Mouse (Mus musculus) lung, postnatal 10 days (tissue): Measurements from ENCODE around the gene Itfg2.

Experiments
- DNase-seq: peaks from one replicate; pipeline ENCODE4 v3.0.0; 2021

Itfg2 gene

DNA sequence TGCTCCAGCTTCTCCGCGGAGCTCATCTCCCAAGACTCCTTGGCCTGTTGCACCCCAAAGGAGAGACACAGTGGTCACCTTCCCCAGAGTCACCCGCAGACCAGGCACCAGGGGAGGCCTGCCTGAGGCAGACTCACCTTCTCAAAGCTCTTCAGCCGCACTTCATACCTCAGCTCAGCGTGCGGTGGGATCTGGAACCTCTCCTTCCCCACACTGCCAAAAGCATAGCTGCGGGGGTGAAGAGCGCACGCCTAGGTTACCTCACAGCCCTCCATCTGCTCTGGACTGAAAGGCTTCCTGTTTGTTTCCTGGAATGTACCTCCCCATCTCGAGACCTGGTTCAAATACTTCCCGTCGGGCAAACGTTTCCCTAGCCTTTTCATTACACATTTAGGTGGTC is 8.8 kb upstream of the Itfg2 start:
- DNase-seq = no peak

- DNase-seq = no peak
Observed at GRCm38 (mm10) chr6:128432356-128432915, 7.7 kb upstream of the Itfg2 start.

DNA sequence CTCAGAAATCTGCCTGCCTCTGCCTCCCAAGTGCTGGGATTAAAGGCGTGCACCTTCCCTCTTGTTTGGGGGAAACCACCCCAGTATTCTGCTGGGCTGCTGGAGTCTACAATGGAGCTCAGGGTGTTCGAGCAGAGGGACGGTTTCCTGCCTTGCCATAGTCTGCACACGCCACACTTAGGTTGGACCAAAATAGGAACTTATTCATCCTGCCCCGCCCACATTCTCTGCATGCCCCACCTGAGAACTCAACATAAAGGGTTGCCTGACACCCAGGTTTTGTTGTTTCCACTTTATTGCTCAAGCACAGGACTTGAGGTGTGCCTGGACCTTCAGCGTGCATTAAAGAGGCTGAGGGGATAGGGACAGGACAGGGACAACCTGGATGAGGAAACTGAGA is 5.1 kb upstream of the Itfg2 start:
- DNase-seq = no peak

GRCm38 (mm10) chr6:128429300-128429699 is 4.6 kb upstream of the Itfg2 start:
- DNase-seq = no peak

DNA sequence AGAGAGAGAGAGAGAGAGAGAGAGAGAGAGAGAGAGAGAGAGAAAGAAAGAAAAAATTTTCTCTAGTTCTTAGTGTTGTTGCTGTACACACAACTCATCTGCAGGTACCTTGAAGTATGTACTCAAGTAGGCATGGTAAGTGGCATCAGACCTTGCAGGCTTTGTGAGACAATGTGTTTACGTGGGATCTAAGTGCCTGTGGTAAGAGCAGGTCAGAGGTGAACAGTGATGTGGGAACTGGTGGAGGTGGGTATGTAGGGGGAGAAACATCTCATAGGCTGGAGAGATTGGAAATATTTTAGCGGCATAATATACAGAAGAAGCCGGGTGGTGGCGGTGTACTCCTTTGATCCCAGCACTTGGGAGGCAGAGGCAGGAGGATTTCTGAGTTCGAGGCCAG is 2.8 kb upstream of the Itfg2 start:
- DNase-seq = no peak

GRCm38 (mm10) chr6:128425046-128425445 is 315 bp upstream of the Itfg2 start:
- no peak for DNase-seq

DNA sequence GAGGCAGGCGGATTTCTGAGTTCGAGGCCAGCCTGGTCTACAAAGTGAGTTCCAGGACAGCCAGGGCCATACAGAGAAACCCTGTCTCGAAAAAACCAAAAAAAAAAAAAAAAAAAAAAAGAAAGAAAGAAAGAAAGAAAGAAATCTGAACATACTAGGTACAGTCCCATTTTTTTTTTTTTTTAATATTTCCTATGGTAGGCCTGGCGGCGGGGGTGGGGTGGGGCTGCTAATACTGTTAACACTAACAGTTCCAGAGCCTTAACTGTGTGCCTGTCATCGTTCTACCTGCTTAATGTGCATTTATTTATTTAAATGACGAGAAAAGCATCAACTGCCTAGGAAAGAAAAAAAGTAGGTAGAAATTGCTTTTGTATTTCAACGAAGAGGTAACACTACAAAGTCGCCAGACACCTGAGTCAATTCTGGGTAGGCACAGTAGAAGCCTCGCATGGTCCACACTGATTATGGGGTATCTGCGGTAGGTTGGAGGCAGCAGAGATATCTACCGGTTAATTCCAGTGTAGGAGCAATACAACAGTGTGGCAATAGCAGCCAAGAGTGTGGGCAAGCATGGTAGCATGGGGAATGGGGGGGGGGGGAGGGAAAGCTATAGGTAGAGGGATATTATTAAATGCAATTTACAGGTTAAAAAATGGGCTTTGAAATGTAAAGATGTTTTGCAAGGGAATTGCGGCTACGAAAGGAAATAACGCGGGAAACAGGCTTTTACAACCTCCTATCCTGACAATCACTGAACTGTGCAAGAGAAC is 1.0 kb downstream of the Itfg2 start:
- no peak for DNase-seq

- DNase-seq = no peak
Observed at GRCm38 (mm10) chr6:128421480-128421879, 3.3 kb downstream of the Itfg2 start.

DNA sequence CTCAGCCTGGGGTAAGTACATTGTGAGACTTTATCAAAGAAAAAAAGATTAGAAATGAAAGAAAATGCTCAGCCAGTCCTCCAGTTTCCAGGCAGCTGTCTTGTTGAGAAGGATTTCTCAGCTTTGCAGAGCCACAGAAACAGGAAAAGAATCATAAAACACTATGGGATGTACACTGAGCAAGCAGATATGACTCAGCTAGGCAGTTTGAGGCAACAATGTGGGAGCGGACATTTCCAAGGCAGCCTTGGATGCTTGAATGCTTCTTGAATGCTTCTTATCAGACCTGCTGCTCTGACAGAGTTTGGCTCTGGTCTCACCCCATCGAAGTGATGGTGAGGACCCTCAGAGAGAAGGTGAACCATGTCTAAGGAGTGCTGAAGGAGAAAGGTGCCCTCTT is 3.7 kb downstream of the Itfg2 start:
- DNase-seq = no peak

- DNase-seq = no peak
Observed at GRCm38 (mm10) chr6:128418076-128418475, 6.7 kb downstream of the Itfg2 start.

GRCm38 (mm10) chr6:128416169-128416568 is 8.6 kb downstream of the Itfg2 start:
- DNase-seq = no peak

GRCm38 (mm10) chr6:128411115-128411514 is 13.6 kb downstream of the Itfg2 start:
- DNase-seq = peak; percentile 78

- no peak for DNase-seq
Observed at GRCm38 (mm10) chr6:128410305-128410704, 14.4 kb downstream of the Itfg2 start.

GRCm38 (mm10) chr6:128408544-128409125 is 16.1 kb downstream of the Itfg2 start:
- no peak for DNase-seq

DNA sequence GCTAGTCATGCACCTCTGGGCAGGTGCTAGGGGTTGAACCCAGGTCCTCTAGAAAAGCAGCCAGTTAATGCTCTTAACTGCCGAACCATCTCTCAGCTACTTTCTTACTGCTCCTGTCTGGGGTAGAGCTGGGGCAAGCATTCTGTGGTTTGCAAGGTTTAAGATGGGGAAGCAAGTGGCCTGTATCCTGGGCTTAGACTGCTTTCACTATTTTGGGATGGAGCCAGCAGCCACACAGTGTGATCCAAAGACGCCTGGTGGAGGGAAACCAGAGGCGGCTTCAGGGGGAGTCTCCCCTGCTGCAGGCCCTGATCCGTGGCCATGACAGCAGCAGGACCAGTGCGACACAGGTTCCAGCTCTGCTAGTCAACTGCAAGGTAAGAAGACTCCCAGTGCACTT is 20.0 kb downstream of the Itfg2 start:
- no peak for DNase-seq

DNA sequence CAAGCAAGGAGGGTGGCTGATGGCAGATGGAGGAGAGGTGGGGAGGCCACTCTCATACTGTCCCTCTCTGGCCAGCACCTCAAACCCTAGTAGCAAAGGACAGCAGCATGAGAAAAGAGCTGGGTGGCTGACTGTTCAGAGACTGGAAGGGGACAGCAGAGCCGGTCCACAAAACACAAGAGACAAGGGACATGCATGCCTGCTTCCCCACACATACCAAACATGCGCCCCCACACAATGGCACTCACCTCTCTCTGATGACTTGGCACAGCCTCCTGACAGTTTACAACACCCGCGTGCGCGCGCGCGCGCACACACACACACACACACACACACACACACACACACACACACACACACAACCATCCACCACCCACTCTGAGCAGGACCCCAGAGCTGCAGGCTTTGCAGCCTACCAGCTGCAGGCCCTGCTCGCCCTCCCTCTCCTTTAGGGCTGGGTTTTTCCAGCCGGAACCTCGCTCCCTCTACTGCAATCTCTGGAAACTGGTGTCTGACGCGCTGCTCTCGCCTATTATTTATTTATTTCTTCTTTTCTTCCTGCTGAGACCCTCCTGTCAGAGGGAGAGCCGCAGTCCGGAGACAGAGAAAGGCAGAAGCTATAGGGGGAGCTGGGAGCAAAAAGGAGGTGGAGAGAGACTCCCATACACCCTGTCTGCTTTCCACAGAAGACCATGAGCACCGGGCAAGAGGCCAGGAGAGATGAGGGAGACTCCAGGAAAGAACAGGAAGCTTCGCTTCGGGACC is 25.1 kb downstream of the Itfg2 start:
- DNase-seq = peak; percentile 43

DNA sequence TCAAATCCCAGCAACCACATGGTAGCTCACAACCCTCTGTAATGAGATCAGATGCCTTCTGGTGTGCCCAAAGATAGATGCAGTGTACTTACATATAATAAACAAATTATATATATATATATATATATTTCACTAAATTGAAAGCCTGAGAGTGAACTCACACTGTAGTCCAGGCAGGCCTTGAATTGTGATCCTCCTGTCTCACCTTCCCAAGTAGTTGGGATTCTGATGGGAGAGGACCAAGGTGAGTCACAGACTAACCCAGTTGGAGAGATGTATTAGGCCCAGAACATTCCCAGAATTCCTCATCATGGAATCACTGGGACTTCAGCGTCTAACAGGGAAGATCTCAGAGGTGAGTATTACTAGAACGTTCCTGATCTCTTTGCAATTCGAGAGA is 25.7 kb downstream of the Itfg2 start, which contains the start of gene Nrip2:
TSS of gene Nrip2 (plus strand) at position 301 of the 400 bp plus-strand sequence.
- DNase-seq = no peak

GRCm38 (mm10) chr6:128397574-128398261 is 27.0 kb downstream of the Itfg2 start:
- DNase-seq = peak; percentile 19

DNA sequence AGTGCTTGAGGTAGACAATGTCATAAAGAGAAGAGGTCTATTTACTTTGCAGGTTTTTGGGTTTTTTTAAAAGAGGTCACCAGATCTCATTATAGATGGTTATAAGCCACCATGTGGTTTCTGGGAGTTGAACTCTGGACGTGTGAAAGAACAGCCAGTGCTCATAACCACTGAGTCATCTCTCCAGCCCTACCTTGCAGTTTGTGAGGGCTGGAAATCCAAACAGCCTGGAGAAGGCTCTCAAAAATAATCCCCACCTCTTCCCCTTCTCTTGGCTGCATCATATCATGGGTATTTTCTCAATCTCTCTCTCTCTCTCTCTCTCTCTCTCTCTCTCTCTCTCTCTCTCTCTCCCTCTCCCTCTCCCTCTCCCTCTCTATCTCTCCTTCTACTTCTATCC is 34.0 kb downstream of the Itfg2 start:
- no peak for DNase-seq

- no peak for DNase-seq
Observed at GRCm38 (mm10) chr6:128389185-128389584, 35.5 kb downstream of the Itfg2 start.

DNA sequence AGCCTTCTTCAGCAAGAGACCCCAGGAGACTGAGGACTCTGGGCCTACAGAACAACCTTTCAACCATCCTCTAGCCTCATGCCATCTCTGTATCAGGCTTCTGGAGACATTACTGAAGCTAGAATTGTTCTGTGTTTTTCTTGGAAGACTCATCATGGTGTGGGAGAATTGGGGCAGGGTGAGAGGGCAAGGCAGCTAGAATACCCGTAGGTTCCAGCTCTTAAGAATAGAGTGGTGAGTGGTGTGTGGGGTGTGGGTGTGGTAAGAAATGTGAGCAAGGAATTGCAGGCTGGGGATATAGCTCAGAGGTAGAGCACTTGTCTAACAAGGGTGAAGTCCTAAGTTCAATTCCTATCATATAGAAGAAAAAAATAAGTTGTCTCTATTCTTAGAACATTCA is 39.7 kb downstream of the Itfg2 start:
- no peak for DNase-seq

- no peak for DNase-seq
Observed at GRCm38 (mm10) chr6:128383752-128384151, 41.0 kb downstream of the Itfg2 start.

DNA sequence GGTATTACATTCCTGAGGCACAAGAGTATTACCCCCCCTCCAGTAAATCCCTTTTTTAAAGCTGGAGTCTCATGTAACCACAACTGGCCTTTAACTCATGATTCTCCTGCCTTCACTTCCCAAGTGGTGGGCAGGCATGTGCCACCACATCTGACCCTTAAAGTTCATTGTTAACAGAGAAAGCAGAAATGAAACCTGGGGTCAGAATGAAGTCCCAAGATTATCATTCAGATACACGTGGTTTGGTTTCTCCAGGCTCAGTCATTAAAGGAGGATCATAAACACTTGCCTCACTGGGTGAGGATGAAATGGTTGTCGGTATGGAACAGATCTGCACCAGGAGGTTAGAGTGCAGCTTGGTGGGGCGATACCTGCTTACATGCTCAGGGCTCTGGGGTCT is 43.5 kb downstream of the Itfg2 start:
- DNase-seq = no peak
